Mouse (Mus musculus): ENCODE results near the gene Gcnt3.

Gcnt3 gene

DNA sequence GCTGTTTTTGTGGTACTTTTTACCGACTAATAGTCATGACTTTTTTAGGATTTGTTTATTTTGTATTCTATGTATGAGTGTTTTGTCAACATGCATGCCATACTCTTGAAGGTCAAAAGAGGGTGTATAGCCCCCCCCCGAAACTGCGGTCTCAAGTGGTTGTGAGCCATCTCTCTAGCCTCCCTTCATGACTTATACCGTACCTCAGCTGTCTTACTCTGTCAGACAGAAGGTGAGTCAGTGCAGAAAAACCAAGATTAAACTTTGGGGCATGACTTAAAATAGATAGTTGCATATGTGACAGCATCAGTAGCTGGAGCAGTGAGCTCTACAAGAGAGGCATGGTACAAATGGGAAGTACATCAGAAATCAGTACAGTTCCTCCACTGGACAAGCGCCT is 43.3 kb downstream of the Gcnt3 start:
- DNase-seq = no peak

DNA sequence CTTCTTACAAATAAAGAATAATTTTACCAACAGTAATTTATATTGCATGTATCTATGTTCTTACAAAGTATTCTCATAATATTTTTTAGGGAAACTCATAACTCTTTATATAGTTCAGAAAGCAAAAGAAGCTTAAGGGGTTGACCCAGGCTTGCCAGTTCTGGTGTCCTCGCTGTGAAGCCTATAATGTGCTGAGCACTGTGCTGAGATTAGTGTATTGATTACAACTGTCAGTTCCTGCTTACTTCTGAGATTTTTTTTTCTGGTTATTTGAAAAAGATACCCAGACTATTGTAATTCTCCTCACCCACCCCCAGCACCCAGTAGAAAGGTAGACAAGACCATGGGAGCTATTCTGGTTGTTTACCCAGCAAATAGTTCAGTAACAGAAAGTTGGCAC is 44.4 kb downstream of the Gcnt3 start:
- DNase-seq = no peak

DNA sequence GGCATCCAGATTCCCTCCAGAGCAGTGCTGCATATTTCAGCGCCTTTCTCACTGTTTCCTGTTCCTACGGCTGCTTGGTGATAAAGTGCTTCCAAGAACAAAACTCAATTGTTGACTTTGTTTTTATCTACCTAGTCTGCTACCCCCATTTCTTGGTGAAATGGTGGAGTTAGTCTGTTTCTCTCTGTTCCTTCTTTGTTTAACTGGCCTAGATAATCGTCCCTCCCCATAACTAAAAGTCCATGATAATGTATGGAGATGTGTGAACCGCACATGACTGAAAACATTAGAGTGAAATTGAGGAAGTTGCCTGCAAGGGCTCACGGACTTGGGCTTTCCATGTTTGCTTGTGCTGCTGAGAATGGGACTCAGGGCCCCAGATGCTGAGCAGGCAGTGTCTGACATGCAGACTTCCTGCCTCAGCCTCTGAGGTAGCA is 45.0 kb downstream of the Gcnt3 start:
- DNase-seq = no peak

DNA sequence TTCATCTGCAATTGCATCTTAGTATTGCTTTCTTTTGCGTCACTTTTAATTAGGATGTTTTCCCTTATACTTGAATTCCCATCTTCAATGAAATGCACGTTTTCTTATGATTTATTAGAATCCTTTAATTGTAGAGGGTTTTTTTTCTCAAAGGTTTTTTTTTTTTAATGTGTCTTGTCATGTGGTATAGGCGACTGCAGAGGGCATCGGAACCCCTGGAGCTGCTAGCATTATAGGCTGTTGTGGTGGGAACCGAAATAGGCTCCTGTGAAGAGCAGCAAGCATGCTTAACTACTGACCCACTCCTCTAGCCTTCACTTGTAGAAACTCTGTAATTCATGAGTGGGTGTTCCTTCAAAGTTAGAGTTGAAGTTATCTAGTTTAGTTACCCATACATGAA is 47.5 kb downstream of the Gcnt3 start:
- no peak for DNase-seq

DNA sequence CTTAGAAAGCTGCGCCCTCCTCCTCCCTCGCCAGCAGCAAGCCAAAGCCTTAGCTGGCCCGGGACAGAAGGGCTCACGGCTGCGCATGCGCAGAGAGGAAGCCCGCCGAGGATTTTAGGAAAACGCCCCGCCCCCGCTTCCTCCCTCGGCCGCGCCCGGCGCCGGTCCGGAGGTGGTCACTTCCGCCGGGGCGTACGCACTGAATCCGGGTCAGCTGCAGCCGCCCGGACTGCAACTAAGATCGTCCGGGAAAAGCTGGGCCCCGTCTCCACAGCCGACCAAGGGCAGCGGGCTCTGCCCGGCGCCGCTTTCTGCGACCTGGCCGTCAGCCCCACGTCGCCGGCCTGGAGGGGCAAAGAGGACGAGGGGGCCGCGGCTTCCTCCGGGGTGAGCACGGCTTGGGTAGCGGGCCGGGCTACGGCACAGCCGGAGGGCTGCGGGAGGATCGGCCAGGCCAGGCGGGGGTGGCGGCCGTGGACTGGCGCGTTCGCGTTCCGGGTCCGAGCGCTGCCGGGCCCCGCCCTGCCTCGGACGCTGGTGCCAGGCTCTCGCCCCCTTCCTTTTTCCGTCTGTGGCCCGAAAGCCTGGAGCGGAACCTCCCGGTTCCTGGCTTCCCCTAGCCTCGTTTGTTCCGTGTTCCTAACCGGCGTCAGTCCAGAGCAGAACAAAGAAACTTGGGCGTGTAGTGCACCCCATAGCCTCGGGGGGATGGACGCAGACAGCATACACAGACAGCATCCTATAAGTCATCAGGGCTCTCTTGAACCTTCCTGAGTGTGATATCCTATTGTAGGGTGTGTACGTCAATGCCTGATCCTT is 48.4 kb downstream of the Gcnt3 start, which contains the start of gene Bnip2:
Bnip2 (plus strand) TSS at position 164 of the 819 bp plus-strand sequence.
- peak; percentile 99 for DNase-seq

DNA sequence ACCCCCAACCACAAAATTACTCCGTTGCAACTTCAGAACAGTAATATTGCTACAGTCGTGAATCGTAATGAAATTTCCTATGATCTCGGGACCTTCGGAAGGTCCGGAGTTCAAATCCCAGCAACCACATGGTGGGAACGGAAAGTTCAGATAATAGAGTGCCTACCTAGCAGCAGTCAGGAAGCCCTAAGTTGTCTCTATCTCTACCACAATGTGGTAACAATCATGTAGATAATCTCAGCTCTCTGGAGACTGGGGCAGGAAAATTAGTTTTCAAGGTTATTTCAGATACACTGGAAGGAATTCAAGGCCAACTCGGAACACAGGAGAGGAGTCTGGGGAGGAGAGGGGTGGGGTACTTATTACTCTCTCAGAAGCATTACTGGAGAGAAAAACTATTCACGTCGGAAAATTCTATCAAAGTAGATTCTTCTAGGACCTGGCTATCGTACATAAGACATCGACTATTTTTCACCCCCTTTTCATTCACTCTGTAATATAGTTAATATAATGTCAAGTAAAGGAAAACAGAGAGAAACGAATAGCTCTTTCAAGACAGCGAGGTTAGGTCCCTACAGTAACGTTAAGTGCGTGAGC is 49.1 kb downstream of the Gcnt3 start:
- DNase-seq = no peak

DNA sequence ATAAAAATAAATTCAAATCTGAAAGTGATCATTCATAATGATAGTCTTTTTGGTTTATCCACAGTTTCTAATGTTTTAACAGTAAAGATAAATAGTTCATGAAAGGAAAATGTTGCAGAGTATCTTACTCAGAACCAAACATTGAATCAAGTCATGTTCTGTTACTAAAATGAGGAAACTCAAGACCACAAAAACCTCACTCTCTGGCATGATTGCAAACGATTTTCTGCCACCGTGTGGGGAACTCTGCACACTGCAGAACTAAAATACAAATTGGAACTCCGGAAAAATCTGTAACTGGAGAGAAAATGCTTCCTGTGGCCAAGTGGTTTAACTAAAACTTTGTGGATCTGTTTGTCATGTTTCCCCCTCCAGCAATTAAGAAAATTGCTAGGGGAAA is 50.3 kb downstream of the Gcnt3 start:
- DNase-seq = peak; percentile 67

DNA sequence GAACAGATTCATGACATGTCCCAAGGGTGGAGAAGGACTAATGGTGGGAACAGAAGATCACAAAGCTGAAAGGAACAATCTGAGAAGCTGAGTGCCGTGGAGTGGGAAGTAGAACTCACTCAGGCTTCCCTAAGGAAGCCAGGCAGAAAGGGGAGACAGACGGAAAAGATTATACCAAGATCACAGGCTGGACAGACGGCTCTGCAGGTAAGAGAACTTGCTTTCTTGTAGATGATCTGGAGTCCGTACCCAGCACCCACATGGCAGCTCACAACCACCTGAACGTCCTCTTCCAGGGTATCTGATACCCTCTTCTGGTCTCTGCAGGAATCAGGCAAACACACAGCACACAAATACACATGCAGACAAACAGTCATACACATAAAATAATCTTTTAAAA is 51.3 kb downstream of the Gcnt3 start:
- no peak for DNase-seq

DNA sequence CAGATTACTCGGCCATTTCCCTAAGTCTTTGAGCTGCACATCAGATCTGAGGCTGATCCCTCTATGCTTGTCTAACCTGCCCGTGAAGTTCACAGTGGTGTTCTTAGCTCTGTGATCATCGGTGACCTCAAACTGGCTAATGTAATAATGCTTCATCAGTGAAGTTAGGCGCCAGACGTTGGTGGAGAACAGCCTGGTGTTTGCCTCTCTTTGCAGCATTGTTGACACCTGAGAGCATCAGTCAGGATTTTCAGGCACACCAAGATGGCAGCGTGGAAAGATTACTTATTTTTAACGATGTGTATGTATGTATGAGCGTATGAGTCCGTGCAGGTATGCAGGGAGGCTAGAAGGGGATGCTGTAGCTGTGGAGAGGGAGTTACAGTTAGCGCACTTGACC is 51.8 kb downstream of the Gcnt3 start:
- no peak for DNase-seq

DNA sequence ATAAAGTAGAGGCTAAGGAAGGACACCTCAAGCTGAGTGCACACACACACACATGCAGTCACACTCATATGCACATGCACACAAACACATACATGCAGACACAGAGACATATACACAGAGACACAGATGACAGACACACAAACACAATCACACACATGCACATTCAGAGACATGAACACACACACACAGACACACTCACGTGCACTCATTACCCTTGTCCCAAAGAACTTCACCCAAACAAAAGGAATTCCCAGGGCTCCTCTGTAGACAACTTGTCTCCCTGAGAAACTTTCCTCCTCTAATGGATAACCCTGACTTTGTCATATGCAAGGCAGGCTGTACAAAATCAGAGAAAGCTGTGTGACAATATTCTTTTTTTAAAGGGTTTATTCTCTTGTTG is 52.4 kb downstream of the Gcnt3 start:
- DNase-seq = no peak
